Mouse (Mus musculus): Measurements from ENCODE around the gene Klhl30.

Gene Klhl30

DNA sequence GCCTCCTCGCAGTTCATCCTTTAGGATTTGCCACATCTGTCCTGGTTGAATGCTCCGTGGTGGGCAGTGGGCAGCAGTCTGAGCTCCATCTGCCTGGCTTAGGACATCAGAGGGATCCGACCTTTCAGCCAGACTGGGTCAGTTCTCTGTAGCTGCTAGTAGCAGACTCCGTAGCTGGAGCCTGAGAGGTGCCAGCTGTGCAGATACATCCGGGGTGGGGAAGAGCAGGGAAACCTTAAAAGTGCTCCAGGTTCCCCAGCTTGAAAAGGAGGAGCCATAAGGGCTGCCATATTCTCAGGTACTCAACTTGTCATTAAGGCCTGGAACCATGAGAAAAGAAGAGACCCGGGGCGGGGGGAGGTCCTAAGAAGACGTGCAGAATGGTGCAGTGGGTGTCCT lies 15.0 kb downstream of the Klhl30 start:
- DNase-seq, result no peak

DNA sequence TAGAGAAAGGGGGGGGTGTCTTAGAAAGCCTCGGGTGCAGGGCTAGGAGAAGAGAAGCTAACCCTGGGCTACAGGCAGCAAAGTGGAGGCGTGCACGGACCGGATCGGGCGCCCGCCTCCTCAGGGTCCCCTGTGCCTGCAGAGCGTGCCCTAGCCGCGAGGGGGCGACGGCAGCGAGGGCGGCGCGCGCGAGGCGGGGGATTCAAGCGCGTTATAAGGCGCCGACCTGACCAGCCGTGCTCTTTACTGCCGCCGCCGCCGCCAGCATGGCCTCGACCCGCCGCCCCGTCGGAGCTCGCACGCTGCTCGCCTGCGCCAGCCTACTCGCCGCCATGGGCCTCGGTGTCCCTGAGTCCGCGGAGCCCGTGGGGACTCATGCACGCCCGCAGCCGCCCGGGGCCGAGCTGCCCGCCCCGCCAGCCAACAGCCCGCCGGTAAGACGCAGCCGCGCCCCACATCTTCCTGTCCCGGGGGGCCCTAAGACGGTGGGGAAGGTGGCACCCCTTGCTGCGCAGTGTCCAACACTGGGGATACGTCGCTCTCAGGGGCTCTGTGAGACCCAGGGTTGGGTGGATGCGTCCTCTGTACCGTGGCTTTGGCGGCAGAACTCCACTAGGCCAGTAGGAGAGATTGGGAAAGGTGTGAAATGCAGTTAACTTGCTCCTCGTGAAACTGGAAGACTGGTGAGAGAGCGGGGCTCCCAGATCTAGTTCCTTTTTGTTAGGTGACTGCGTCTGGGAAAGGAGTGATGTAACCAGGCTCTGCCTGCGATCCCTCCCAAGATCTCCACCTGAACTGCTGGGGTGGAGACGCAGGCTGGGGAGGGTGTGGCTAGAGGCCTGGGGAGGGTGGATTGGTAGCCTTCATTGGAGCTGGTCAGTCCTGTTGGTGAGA lies 15.6 kb downstream of the Klhl30 start, which contains the start of gene Erfe:
TSS of gene Erfe (plus strand) at position 216 of the 894 bp plus-strand sequence.
- DNase-seq, result peak; percentile 57

DNA sequence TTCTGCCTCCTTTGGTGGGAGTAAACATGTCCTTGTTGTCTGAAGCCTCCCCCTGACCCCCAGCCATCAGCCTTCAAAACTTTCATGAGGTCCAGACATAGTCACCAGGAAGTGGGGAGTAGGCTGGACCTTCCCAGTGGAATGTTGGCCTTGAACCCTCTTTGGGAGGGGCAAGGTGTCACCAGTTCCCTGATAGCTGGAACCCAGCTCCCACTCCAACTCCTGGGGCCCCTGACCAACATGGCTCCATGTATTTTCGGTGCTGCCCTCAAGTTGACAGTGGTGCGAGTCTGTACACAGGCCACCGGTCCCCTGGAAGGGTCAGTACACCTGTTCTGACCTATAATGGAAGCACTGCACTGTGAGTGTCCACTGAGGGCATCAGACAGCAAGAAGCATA lies 16.5 kb downstream of the Klhl30 start:
- DNase-seq, result no peak

- DNase-seq, result no peak
These were observed 18.6 kb downstream of the Klhl30 start for GRCm38 (mm10) chr1:91369408-91369807.

GRCm38 (mm10) chr1:91370055-91370454 lies 19.2 kb downstream of the Klhl30 start:
- no peak for DNase-seq

GRCm38 (mm10) chr1:91373414-91373835 lies 22.6 kb downstream of the Klhl30 start:
- DNase-seq, result no peak

DNA sequence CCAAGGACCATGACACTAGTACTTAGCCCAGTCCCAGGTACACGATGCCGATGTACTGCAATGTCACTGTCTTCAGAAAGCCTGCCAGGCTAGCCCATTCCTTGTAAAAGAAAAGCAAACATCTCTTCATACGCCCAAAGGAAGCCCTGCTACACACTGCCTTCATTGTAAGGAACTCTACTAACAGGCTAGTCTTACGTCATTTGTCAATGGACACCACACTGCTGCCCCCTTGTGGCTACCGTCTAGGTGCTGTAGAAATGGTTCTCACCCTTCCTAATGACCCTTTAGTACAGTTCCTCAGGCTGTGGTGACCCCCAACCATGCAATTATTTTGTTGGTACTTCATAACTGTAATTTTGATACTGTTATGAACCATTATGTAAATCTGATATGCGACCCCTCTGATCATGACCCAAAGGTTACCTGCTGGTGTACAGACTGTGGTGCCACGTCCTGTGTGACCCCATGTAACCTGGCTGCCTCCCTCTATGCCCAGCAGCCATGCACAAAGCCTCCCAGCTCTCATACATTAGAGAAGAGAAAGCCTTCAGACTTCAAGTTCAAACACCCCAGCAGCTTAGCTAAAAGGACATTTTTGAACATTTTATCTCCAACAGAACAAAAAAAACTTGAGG lies 29.8 kb downstream of the Klhl30 start:
- DNase-seq, result peak; percentile 88

DNA sequence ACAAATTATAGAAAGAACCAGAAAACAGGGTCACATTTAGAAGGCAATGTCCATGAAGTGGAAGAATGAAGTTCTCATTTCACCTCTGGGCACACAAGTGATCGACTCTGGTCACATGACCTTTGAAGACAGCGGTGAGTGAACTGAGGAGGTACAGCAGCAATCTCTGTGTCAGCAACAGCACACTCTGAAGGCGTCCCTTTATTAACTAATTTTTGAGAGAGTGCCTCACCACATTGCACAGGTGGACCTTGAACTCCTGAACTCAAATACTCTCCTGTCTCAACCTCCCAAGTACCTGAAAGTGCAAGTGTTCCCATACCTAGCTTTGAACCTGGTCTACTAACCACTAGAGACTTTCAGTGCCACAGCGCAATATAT lies 30.3 kb downstream of the Klhl30 start:
- DNase-seq, result no peak

DNA sequence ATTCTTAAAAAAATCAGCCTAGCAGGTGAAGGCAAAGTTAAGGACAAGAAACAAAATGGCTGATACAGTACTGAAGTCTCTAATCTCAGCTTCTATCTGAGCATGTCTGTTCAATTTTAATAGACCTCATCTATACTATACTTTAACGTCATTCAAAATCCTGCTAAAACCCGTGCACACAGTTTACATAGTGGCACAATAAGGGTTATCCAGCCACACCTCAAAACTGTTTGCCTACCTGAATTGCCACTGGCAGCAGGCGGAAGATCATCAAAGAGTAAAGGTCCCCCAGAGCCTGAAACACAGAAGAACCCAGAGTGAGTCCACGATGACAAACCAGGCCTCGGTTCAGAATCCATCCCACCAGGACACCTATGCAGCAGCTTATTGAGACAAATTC lies 39.6 kb downstream of the Klhl30 start:
- DNase-seq, result no peak

DNA sequence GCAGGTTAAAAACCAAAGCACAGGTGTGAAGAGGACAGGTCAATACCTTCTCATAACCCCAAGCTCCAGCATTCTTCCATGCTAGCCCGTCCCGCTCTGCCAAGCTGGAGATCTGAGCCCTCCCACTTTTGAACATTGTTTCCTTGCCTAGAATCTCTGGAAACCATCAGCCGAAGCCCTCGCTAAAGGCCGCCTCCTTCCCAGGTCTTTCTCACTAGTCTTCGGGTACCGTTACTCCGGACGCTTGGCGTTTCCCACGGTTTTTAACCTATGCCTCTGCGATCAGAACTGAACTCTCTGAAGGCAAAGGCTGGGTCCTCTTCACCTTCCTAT lies 47.1 kb downstream of the Klhl30 start:
- no peak for DNase-seq

- DNase-seq, result peak; percentile 78
These were observed 47.6 kb downstream of the Klhl30 start, which contains the start of gene Ilkap for GRCm38 (mm10) chr1:91398260-91399062. Ilkap (minus strand) TSS chr1:91398815.

GRCm38 (mm10) chr1:91404976-91405375 lies 54.2 kb downstream of the Klhl30 start:
- DNase-seq, result no peak

DNA sequence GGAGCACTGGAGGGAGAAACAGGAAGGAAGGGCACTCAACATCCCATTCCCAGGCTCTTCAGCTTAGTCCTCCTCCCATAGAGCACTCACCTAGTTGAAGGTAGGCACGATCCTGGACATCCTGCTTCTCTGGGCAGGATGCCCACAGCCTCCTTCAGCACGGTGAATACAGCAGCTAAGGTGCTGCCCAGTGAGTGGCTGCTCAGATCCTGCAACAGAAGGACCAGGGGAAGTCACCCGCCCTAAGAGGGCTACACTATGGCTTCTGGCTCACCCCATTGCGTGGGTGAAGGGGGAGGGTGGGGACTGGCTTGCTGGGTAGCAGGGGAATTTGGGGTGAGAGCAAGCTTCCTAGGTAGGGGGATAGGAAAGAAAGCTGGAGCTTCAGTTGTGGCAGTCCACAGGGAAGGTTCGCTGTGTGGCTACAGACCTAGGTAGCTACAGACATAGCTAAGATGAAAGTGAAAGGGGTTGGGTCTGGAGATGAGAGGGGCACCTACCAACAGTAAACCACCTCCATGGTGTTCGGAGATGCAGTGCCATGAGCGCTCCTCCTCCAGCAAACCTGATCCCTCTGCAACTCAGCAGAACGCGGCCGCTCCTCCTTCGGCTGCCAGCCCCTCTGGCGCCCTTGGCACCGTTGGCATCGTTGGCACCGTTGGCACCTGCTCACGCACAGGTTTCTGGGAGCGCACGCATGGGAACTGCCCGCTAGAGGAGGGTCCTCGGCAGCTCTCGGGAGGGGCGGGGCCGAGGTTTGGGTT lies 54.8 kb downstream of the Klhl30 start:
- no peak for DNase-seq

- no peak for DNase-seq
These were observed 57.0 kb downstream of the Klhl30 start for GRCm38 (mm10) chr1:91407819-91408218.

DNA sequence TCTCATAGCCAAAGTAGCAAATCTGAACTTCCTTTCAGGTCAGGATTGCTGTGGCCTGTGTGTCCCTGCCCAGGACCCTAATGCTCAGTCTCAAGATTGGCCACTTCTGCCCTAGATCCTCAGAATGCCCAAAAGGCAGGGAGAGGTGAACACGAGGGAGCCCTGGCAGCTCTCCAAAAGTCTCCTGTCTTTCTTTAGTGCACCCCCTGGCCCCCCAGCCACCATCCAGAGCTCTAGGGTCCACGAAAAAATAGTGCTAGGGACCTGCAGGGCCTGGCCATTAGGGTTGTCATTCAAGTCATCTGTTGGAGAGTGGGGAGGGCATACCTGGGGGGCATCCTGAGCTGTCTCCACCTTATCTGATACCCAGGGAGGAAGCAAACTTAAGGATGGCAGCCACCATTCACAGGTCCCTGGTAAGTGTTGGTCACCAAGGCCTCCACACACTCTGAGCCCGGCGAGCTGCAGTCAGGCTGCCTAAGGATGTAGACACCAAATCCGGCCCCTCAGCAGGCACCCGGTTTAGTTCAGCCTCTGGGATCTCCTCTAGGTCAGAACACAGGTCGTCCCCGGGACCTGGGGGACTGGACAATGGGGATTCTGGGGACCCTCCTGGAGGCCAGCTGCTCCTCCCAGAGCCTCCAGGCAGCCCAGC lies 60.9 kb downstream of the Klhl30 start:
- no peak for DNase-seq

Data from right cerebral cortex, postnatal 14 days (tissue).